Mouse (Mus musculus) brain, embryonic 14.5 days (tissue): ENCODE results near the gene Cntn5.

ENCODE experiments used
- CTCF ChIP-seq: fragments of 200-500 bp; IDR thresholded peaks from 2 replicates; pipeline ENCODE4 v1.5.1; 2012; ENCODE audit warnings: inconsistent platforms, mild to moderate bottlenecking, moderate library complexity, borderline replicate concordance; ENCODE audit not compliant: insufficient read depth, insufficient read length; ENCODE audit errors: extremely low read depth
- POLR2A ChIP-seq: fragments of 200-500 bp; IDR thresholded peaks from 2 replicates; pipeline ENCODE4 v1.6.1; 2012; ENCODE audit warnings: mild to moderate bottlenecking, inconsistent platforms, borderline replicate concordance; ENCODE audit not compliant: poor library complexity, insufficient read depth, insufficient read length, severe bottlenecking; ENCODE audit errors: extremely low read depth

DNA sequence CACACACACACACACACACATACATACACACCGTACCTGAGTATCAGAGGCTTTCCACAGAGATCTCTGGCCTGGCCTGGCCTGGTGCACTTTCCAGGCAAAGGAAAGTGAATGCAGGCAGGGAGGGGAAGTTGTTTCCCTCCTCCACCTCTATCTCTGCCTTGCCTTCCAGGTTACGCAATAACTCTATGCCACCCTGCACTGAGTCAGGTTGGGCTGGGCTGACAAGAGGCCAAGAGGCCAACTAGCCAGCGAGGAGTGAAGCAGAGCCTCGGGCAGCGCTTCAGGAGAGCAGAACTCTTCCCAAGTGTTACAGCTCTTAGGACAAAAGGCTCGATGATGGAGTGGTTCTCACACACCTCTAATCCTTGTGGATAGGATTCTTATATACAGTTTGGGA, 1018.4 kb downstream of the Cntn5 start:
- TF ChIP-seq CTCF (no peak), POLR2A (no peak)
